Mouse (Mus musculus) forebrain, embryonic 11.5 days (tissue): Measurements from ENCODE around the gene Anpep. TPM values are rescaled to one million over a fixed set of nuclear protein-coding genes. Genes with fewer than 3 reads are reported as not detected.

Source experiments
- polyA plus RNA-seq: library from polyadenylated mRNA; unstranded; fragments of >200 nt; fragmentation: Nextera tagmentation; extraction: Ambion mirVana; gene quantifications from 2 replicates; pipeline ENCODE4 v1.2.1, GENCODE M21; 2014

Gene Anpep
- polyA plus RNA-seq, 1 experiment from 2014 or later: 4.1 TPM

Other genes starting within 250 kb of the Anpep start
- gene Rhcg, start 243.4 kb downstream of the Anpep start, polyA plus RNA-seq: 5.5 and 6.8 TPM in 2 replicates
- 23.9 and 25.3 TPM in 2 replicates for gene Ticrr, start 200.9 kb downstream of the Anpep start, polyA plus RNA-seq
- 7.3 and 8.7 TPM in 2 replicates for gene Kif7, start 145.3 kb downstream of the Anpep start, polyA plus RNA-seq
- 0.07 TPM in 1 of 2 replicates, not detected in the other for gene Plin1, start 128.2 kb downstream of the Anpep start, polyA plus RNA-seq
- gene Pex11a, start 117.9 kb downstream of the Anpep start, polyA plus RNA-seq: 7.6 and 8.7 TPM in 2 replicates
- gene Wdr93, start 117.9 kb downstream of the Anpep start, polyA plus RNA-seq: 0.21 and 0.37 TPM in 2 replicates
- 0.15 TPM in 1 of 2 replicates, not detected in the other for gene Mesp1, start 67.3 kb downstream of the Anpep start, polyA plus RNA-seq
- gene Mesp2, start 50.3 kb downstream of the Anpep start, polyA plus RNA-seq: 0.37 and 0.89 TPM in 2 replicates
- 46.6 and 53.1 TPM in 2 replicates for gene Ap3s2, start 59.6 kb upstream of the Anpep start, polyA plus RNA-seq
- gene Arpin, start 74.3 kb upstream of the Anpep start, polyA plus RNA-seq: 20.8 and 23.0 TPM in 2 replicates
- gene Zfp710, start 163.8 kb upstream of the Anpep start, polyA plus RNA-seq: 27.9 and 33.0 TPM in 2 replicates